Mouse (Mus musculus): ENCODE results near the gene Fads1. TPM values are rescaled to one million over a fixed set of nuclear protein-coding genes. Genes with fewer than 3 reads are reported as not detected.

Fads1 gene
- polyA plus RNA-seq, 1 experiment: 62.3 TPM

GRCm38 (mm10) chr19:10239975-10240653 is 57.4 kb downstream of the Fads1 start:
- peaks cover 7% of the 10 kb centered on the region for H3K27me3 ChIP-seq (ENCODE audit: control insufficient read depth, insufficient read depth, insufficient read length)
- H3K4me3 ChIP-seq (ENCODE audit: insufficient read depth, poor library complexity, severe bottlenecking): no peak overlapping the region
- no peaks in the 10 kb centered on the region for H3K36me3 ChIP-seq (ENCODE audit: control insufficient read depth, insufficient read depth)
- no peak for TF ChIP-seq USF1 (IDR thresholded peaks at IDR 0.05; ENCODE audit: low read depth)
- no peak for TF ChIP-seq MYOG (IDR thresholded peaks at IDR 0.05; ENCODE audit: control insufficient read depth, extremely low read depth, insufficient read length)
- no peak for TF ChIP-seq CTCF (IDR thresholded peaks at IDR 0.05; ENCODE audit: control insufficient read depth, insufficient read depth, insufficient read length)
- TF ChIP-seq MAX (IDR thresholded peaks at IDR 0.05): no peak
- no peak for TF ChIP-seq CEBPB (IDR thresholded peaks at IDR 0.05; ENCODE audit: low read depth)
- no peak for TF ChIP-seq MYOD1 (IDR thresholded peaks at IDR 0.05; ENCODE audit: control insufficient read depth, insufficient read length, low read depth)
- no peak for TF ChIP-seq FOSL1 (IDR thresholded peaks at IDR 0.05; ENCODE audit: insufficient read depth, low read length, poor library complexity, severe bottlenecking)
- H3ac ChIP-seq (ENCODE audit: control insufficient read depth, insufficient read length, low read depth): peak overlapping the region; percentile 4
- H3K79me2 ChIP-seq (ENCODE audit: control insufficient read depth, insufficient read depth): no peaks in the 10 kb centered on the region
- H3K79me3 ChIP-seq (ENCODE audit: low read depth): no peaks in the 10 kb centered on the region

DNA sequence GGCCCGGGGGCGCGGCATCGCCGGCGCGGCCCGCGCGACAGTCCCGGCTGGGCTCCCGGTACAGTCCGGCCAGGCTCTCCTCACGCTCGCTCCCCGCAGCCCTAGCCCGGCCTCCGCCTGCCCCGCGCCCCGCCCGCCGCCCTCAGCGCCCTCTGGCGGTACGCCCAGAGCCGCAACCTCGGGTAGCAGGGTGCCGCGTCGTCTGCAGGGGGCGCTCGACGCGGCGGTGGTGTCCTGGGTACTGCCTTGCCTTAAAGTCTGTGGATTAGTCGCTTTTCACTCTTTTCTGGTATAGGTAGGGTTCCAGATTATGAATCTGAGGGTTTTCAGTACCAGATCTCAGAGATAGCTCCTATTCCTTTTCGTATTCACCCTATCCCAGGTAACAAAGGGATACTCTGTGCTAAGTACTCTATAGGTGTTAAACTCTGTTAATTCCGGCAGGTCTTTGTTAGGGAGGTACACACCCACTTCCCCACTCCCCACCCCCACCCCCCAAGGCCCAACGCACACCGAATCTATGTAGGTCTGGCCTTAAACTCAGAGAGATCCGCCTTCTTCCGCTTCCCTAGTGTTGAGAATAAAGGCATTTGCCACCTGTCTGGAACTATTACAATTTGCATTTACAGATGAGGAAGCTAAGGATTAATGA is 58.1 kb downstream of the Fads1 start, which contains the start of gene Myrf:
Myrf (minus strand) TSS at position 95 of the 652 bp plus-strand sequence.
- no peak for TF ChIP-seq MAX (IDR thresholded peaks at IDR 0.05)
- TF ChIP-seq CTCF (IDR thresholded peaks at IDR 0.05; ENCODE audit: control insufficient read depth, insufficient read depth, insufficient read length): peak; percentile 100
- H3K4me3 ChIP-seq (ENCODE audit: insufficient read depth, poor library complexity, severe bottlenecking): no peak within 1 kb of the TSS
- H3K79me2 ChIP-seq (ENCODE audit: control insufficient read depth, insufficient read depth): no peaks in the 10 kb centered on the region
- H3K27me3 ChIP-seq (ENCODE audit: control insufficient read depth, insufficient read depth, insufficient read length): peaks cover under 1% of the 10 kb centered on the region
- peak within 1 kb of the TSS; percentile 4 for H3ac ChIP-seq (ENCODE audit: control insufficient read depth, insufficient read length, low read depth)
- no peaks in the 10 kb centered on the region for H3K79me3 ChIP-seq (ENCODE audit: low read depth)
- H3K36me3 ChIP-seq (ENCODE audit: control insufficient read depth, insufficient read depth): no peaks in the 10 kb centered on the region

DNA sequence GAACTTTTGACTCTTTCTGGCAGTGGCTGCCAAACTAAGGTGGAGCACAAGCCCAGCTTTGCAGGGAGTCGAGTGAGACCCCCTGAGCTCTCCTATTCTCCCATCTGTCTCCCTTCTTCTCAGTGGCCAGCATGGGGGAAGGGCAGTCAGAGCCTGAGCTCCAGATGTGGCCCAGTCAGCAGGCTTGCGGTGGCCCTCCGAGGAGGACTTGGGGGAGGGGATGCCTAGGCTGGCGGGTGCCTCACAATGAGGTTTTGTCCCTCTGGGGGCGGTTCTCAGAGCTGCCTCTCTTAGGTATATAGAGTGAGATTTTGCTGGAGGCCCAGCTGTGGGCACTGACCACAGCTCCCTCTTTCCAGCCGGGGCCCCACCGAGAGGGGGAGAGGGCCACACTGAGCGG is 60.2 kb downstream of the Fads1 start:
- Histone ChIP-seq H3ac (ENCODE audit: control insufficient read depth, insufficient read length, low read depth) (no peak overlapping the region), H3K4me3 (ENCODE audit: insufficient read depth, poor library complexity, severe bottlenecking) (no peak overlapping the region), H3K27me3 (ENCODE audit: control insufficient read depth, insufficient read depth, insufficient read length) (no peaks in the 10 kb centered on the region), H3K36me3 (ENCODE audit: control insufficient read depth, insufficient read depth) (no peaks in the 10 kb centered on the region), H3K79me3 (ENCODE audit: low read depth) (no peaks in the 10 kb centered on the region), H3K79me2 (ENCODE audit: control insufficient read depth, insufficient read depth) (no peaks in the 10 kb centered on the region)
- TF ChIP-seq MAX (IDR thresholded peaks at IDR 0.05): no peak
- no peak for TF ChIP-seq FOSL1 (IDR thresholded peaks at IDR 0.05; ENCODE audit: insufficient read depth, low read length, poor library complexity, severe bottlenecking)
- no peak for TF ChIP-seq MYOG (IDR thresholded peaks at IDR 0.05; ENCODE audit: control insufficient read depth, extremely low read depth, insufficient read length)
- no peak for TF ChIP-seq CEBPB (IDR thresholded peaks at IDR 0.05; ENCODE audit: low read depth)
- no peak for TF ChIP-seq USF1 (IDR thresholded peaks at IDR 0.05; ENCODE audit: low read depth)
- TF ChIP-seq CTCF (IDR thresholded peaks at IDR 0.05; ENCODE audit: control insufficient read depth, insufficient read depth, insufficient read length): no peak
- no peak for TF ChIP-seq MYOD1 (IDR thresholded peaks at IDR 0.05; ENCODE audit: control insufficient read depth, insufficient read length, low read depth)

DNA sequence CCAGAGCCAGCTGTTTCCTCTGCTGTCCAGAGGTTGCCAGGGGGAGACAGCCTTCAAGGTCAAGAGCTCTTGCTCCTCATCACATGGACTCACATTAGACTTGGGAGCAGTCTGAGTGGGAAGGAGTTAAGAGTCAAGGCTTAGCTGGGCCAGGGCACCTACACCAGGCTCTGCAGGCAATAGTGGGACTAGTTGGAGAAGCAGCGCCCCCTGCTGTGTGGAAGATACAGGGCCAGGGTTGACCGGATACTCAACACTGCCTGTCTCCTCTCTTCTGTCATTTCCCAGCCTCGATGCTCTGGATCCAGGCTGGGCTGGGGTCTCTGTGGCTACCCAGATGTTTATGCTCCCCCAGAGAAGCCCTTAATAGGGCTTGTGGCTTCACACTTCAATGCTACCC is 61.5 kb downstream of the Fads1 start:
- no peak overlapping the region for H3K4me3 ChIP-seq (ENCODE audit: insufficient read depth, poor library complexity, severe bottlenecking)
- no peaks in the 10 kb centered on the region for H3K79me2 ChIP-seq (ENCODE audit: control insufficient read depth, insufficient read depth)
- H3K27me3 ChIP-seq (ENCODE audit: control insufficient read depth, insufficient read depth, insufficient read length): no peaks in the 10 kb centered on the region
- H3ac ChIP-seq (ENCODE audit: control insufficient read depth, insufficient read length, low read depth): no peak overlapping the region
- TF ChIP-seq CTCF (IDR thresholded peaks at IDR 0.05; ENCODE audit: control insufficient read depth, insufficient read depth, insufficient read length) (peak; percentile 73), CEBPB (IDR thresholded peaks at IDR 0.05; ENCODE audit: low read depth) (no peak)
- no peaks in the 10 kb centered on the region for H3K36me3 ChIP-seq (ENCODE audit: control insufficient read depth, insufficient read depth)
- no peaks in the 10 kb centered on the region for H3K79me3 ChIP-seq (ENCODE audit: low read depth)

Small RNA genes within 50 kb of the gene (microRNA-seq; reads per million reads assigned to microRNA genes)
- 0.48 reads per million, percentile 8 among the genes with 10 or more reads in this experiment for gene Mir6993 (ENCODE audit: borderline microRNAs expressed)

Other genes with a start within 250 kb of the Fads1 start
- 4,975 TPM for gene Fth1, start 202.3 kb upstream of the Fads1 start, polyA plus RNA-seq (2012; fragmentation: generic; extraction: Trizol)
- gene Best1, start 181.3 kb upstream of the Fads1 start, polyA plus RNA-seq (2012; fragmentation: generic; extraction: Trizol): 0.09 TPM
- gene Rab3il1, start 181.2 kb upstream of the Fads1 start, polyA plus RNA-seq (2012; fragmentation: generic; extraction: Trizol): 4.5 TPM
- gene Fads3, start 141.3 kb upstream of the Fads1 start, polyA plus RNA-seq (2012; fragmentation: generic; extraction: Trizol): 161 TPM
- 72.6 TPM for gene Fads2, start 81.1 kb upstream of the Fads1 start, polyA plus RNA-seq (2012; fragmentation: generic; extraction: Trizol)
- gene Tmem258, start 21.1 kb downstream of the Fads1 start, polyA plus RNA-seq (2012; fragmentation: generic; extraction: Trizol): 339 TPM
- gene Fen1, start 21.3 kb downstream of the Fads1 start, polyA plus RNA-seq (2012; fragmentation: generic; extraction: Trizol): 83.7 TPM
- gene Myrf, start 57.9 kb downstream of the Fads1 start, polyA plus RNA-seq (2012; fragmentation: generic; extraction: Trizol): 0.21 TPM
- gene Dagla, start 122.0 kb downstream of the Fads1 start, polyA plus RNA-seq (2012; fragmentation: generic; extraction: Trizol): 8.3 TPM
- gene Syt7, start 206.2 kb downstream of the Fads1 start, polyA plus RNA-seq (2012; fragmentation: generic; extraction: Trizol): 0.23 TPM